Mouse (Mus musculus): ENCODE data around the gene Ncaph2.

DNA sequence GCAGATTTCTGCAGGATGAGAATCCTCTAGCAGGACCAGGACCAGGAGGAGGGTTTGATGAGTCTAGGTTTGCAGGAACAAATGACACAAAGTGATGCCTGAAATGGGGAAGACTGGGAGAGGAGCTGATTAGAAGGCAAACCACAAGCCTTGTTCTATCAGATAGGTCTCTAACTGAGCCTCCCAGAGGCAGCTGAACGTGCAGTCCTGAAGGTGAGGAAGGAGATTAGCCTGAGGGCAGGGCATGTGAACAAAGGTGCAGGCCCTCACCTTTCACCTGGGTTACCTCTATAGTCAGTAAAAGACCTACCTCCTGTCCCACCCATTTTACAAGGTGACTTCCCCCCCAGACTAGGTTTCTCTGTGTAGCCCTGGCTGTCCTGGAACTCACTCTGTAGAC, 44.2 kb downstream of the Ncaph2 start:
- TF ChIP-seq CTCF (IDR thresholded peaks at IDR 0.05; ENCODE audit: control insufficient read depth, insufficient read depth, insufficient read length) (no peak), CEBPB (IDR thresholded peaks at IDR 0.05; ENCODE audit: low read depth) (no peak), MAX (IDR thresholded peaks at IDR 0.05) (no peak), USF1 (IDR thresholded peaks at IDR 0.05; ENCODE audit: low read depth) (no peak), MYOG (IDR thresholded peaks at IDR 0.05; ENCODE audit: control insufficient read depth, extremely low read depth, insufficient read length) (no peak)

All from C2C12 (cell line).